Mouse (Mus musculus): ENCODE measurements around the gene Rplp0.

DNA sequence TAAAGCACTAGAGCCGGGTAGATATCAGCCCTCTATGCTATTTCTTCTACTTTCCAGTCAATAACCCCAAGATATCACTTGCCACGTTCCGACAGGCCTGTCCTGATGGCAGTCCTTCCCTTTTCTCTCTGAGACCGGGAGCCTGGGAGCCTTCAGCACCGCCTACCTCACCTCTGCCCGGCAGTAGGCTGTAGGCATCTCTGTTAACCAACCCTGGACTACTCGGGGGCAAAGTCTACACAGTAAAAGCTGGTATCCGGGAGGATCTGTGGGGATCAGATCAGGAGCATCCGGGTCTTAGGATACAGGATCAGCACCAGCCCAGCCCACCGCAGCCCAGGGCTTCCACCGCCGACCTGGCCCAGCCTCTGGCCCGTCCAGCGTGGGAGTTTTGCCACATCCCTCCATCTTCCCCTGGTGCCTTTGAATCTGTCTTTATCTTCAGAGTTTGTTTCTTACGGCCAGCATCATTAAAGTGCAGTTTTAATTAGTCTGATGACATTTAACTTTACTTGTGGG, 36.2 kb upstream of the Rplp0 start:
- TF ChIP-seq CTCF (IDR thresholded peaks at IDR 0.05; ENCODE audit: low read depth, low read length) (no peak), POLR2A (IDR thresholded peaks at IDR 0.05; ENCODE audit: borderline replicate concordance, low read depth, low read length) (no peak)

Data from bone marrow macrophage, adult 2 months (primary cell).